Mouse (Mus musculus): Measurements from ENCODE around the gene Ccr4. TPM values are rescaled to one million over a fixed set of nuclear protein-coding genes. Genes with fewer than 3 reads are reported as not detected.

The Ccr4 gene
- total RNA-seq, 2 experiments from 2014 or later: not detected

GRCm38 (mm10) chr9:114440548-114440947, 64.2 kb downstream of the Ccr4 start:
- DNase-seq (ENCODE audit: low spot score in 2 of 2): no peak
- intact Hi-C loops (cut with DNase I): no loop called here

Other genes starting within 250 kb of the Ccr4 start
- gene Bcl2a1c, start 174.8 kb downstream of the Ccr4 start, total RNA-seq (2021): not detected
- gene Crtap, start 114.2 kb downstream of the Ccr4 start, total RNA-seq (2021): 1 to 10 TPM; 8.0 to 8.6 TPM
- gene Glb1, start 103.8 kb downstream of the Ccr4 start, total RNA-seq (2021): 10 to 100 TPM; 28.1 to 30.2 TPM
- 10 to 100 TPM in 1 of 2 experiments, 1 to 10 TPM in 1; 9.4 to 10.4 TPM for gene Tmppe, start 103.8 kb downstream of the Ccr4 start, total RNA-seq (2021)
- not detected for gene C130032M10Rik, start 10.8 kb upstream of the Ccr4 start, total RNA-seq (2021)
- gene Trim71, start 59.5 kb upstream of the Ccr4 start, total RNA-seq (2021): under 1 TPM; 0.44 to 0.48 TPM
- 10 to 100 TPM; 49.7 to 50.5 TPM for gene Cnot10, start 135.3 kb upstream of the Ccr4 start, total RNA-seq (2021)
- gene Dync1li1, start 183.9 kb upstream of the Ccr4 start, total RNA-seq (2021): 100 to 1,000 TPM; 101 to 105 TPM
- 10 to 100 TPM; 24.8 to 25.1 TPM for gene Cmtm6, start 226.2 kb upstream of the Ccr4 start, total RNA-seq (2021)

Data from left cerebral cortex, postnatal 14 days (tissue).